Mouse (Mus musculus) forebrain, embryonic 16.5 days (tissue): ENCODE data around the gene Cops3. TPM values are rescaled to one million over a fixed set of nuclear protein-coding genes. Genes with fewer than 3 reads are reported as not detected.

ENCODE experiments used
- ATAC-seq: fragments of 200-750 bp; cut with Nextera tagmentation; 2 replicates; pipeline ENCODE4 v1.8.0; 2017; ENCODE audit warnings: mild to moderate bottlenecking, moderate library complexity
- H3K27ac ChIP-seq: fragments of 300-500 bp; sonication (generic); 2 replicates; pipeline ENCODE4 v1.5.1; 2014; ENCODE audit warnings: low read length, control low read depth
- H3K27me3 ChIP-seq: fragments of 300-500 bp; sonication (generic); replicated peaks from 2 replicates; pipeline ENCODE4 v1.6.1; 2014; ENCODE audit warnings: low read length; ENCODE audit not compliant: control insufficient read depth, insufficient read depth
- H3K36me3 ChIP-seq: fragments of 300-500 bp; sonication (generic); 2 replicates; pipeline ENCODE4 v1.6.1; 2014; ENCODE audit not compliant: control insufficient read depth, insufficient read depth
- H3K4me1 ChIP-seq: fragments of 300-500 bp; sonication (generic); replicated peaks from 2 replicates; pipeline ENCODE4 v1.6.1; 2014; ENCODE audit warnings: low read length; ENCODE audit not compliant: control insufficient read depth, insufficient read depth
- H3K4me2 ChIP-seq: fragments of 300-500 bp; sonication (generic); 2 replicates; pipeline ENCODE4 v1.6.1; 2014; ENCODE audit warnings: mild to moderate bottlenecking, low read length, control low read depth
- H3K4me3 ChIP-seq: fragments of 300-500 bp; sonication (generic); replicated peaks from 2 replicates; pipeline ENCODE4 v1.5.1; 2014; ENCODE audit warnings: mild to moderate bottlenecking, low read length, control low read depth
- H3K9ac ChIP-seq: fragments of 300-500 bp; sonication (generic); replicated peaks from 2 replicates; pipeline ENCODE4 v1.6.1; 2014; ENCODE audit warnings: low read depth, low read length, control low read depth
- H3K9me3 ChIP-seq: fragments of 300-500 bp; sonication (generic); 2 replicates; pipeline ENCODE4 v1.6.1; 2016; ENCODE audit warnings: low read length; ENCODE audit not compliant: control insufficient read depth
- WGBS: fragments of 180-500 bp; shearing (Covaris S2); extraction: QIAGEN DNeasy Blood & Tissue Kit; methylation state at CpG from one replicate; pipeline ENCODE4 v1.1.7; 2014; 5-methylcytosine and 5-hydroxymethylcytosine counted together
- polyA plus RNA-seq: library from polyadenylated mRNA; unstranded; fragments of >200 nt; fragmentation: Nextera tagmentation; extraction: Ambion mirVana; gene quantifications from 2 replicates; pipeline ENCODE4 v1.2.1, GENCODE M21; 2015

Gene Cops3
- polyA plus RNA-seq, 1 experiment from 2014 or later = 200 TPM

- Histone ChIP-seq H3K9me3 (no peaks in the 10 kb centered on the region), H3K27me3 (no peaks in the 10 kb centered on the region), H3K4me3 (peak overlapping the region; percentile 43), H3K36me3 (peaks cover 1% of the 10 kb centered on the region; the same call in 1 of the 2 replicates), H3K9ac (peak overlapping the region; percentile 28), H3K4me2 (peak overlapping the region; percentile 52), H3K27ac (no peak overlapping the region), H3K4me1 (peaks cover 6% of the 10 kb centered on the region; the same call in 1 of the 2 replicates)
- WGBS = 55% methylated on average over 15 of the region's 15 CpGs
- ATAC-seq = peak; percentile 11; the same call in 1 of the 2 replicates
These were observed 53.0 kb downstream of the Cops3 start for GRCm38 (mm10) chr11:59786444-59787198.

GRCm38 (mm10) chr11:59783591-59783990, 56.0 kb downstream of the Cops3 start:
- Histone ChIP-seq H3K9ac (no peak overlapping the region), H3K4me3 (no peak overlapping the region), H3K27me3 (no peaks in the 10 kb centered on the region), H3K9me3 (no peaks in the 10 kb centered on the region), H3K4me2 (no peak overlapping the region), H3K36me3 (peaks cover 5% of the 10 kb centered on the region; the same call in 1 of the 2 replicates), H3K4me1 (peaks cover 6% of the 10 kb centered on the region; the same call in 1 of the 2 replicates), H3K27ac (no peak overlapping the region)
- 89% methylated on average over 6 of the region's 6 CpGs for WGBS
- no peak for ATAC-seq

GRCm38 (mm10) chr11:59782091-59782590, 57.5 kb downstream of the Cops3 start:
- no peak overlapping the region for H3K27ac ChIP-seq
- 68% methylated on average over 7 of the region's 7 CpGs for WGBS
- ATAC-seq = no peak
- no peak overlapping the region for H3K4me2 ChIP-seq
- peaks cover 3% of the 10 kb centered on the region; the same call in 1 of the 2 replicates for H3K4me1 ChIP-seq
- no peak overlapping the region for H3K9ac ChIP-seq
- H3K9me3 ChIP-seq = no peaks in the 10 kb centered on the region
- H3K36me3 ChIP-seq = peaks cover 12% of the 10 kb centered on the region; the same call in 1 of the 2 replicates
- H3K4me3 ChIP-seq = no peak overlapping the region
- H3K27me3 ChIP-seq = no peaks in the 10 kb centered on the region

- no peak for ATAC-seq
- no peak overlapping the region for H3K27ac ChIP-seq
- WGBS = 93% methylated on average over 4 of the region's 4 CpGs
These were observed 59.4 kb downstream of the Cops3 start for GRCm38 (mm10) chr11:59780241-59780640.

GRCm38 (mm10) chr11:59779406-59779805, 60.2 kb downstream of the Cops3 start:
- H3K4me3 ChIP-seq = no peak overlapping the region
- WGBS = 90% methylated on average over 4 of the region's 4 CpGs
- H3K27me3 ChIP-seq = no peaks in the 10 kb centered on the region
- H3K9me3 ChIP-seq = no peaks in the 10 kb centered on the region
- peaks cover 27% of the 10 kb centered on the region for H3K36me3 ChIP-seq
- no peak overlapping the region for H3K27ac ChIP-seq
- H3K9ac ChIP-seq = no peak overlapping the region
- no peak for ATAC-seq
- H3K4me2 ChIP-seq = no peak overlapping the region
- no peaks in the 10 kb centered on the region for H3K4me1 ChIP-seq

More at GRCm38 (mm10) chr11:59780241-59780640, 59.4 kb downstream of the Cops3 start:
- Histone ChIP-seq H3K27me3 (no peaks in the 10 kb centered on the region), H3K4me1 (no peaks in the 10 kb centered on the region), H3K4me3 (no peak overlapping the region), H3K4me2 (no peak overlapping the region), H3K36me3 (peaks cover 24% of the 10 kb centered on the region), H3K9ac (no peak overlapping the region), H3K9me3 (no peaks in the 10 kb centered on the region)

- Histone ChIP-seq H3K4me2 (no peak overlapping the region), H3K4me3 (no peak overlapping the region), H3K27ac (no peak overlapping the region), H3K4me1 (no peaks in the 10 kb centered on the region), H3K9me3 (no peaks in the 10 kb centered on the region), H3K36me3 (peaks cover 32% of the 10 kb centered on the region), H3K9ac (no peak overlapping the region), H3K27me3 (no peaks in the 10 kb centered on the region)
- WGBS = 74% methylated on average over 1 of the region's 1 CpGs
- no peak for ATAC-seq
These were observed 60.8 kb downstream of the Cops3 start for GRCm38 (mm10) chr11:59778874-59779223.

- Histone ChIP-seq H3K27ac (no peak overlapping the region), H3K9me3 (no peaks in the 10 kb centered on the region), H3K27me3 (no peaks in the 10 kb centered on the region), H3K4me2 (no peak overlapping the region), H3K9ac (no peak overlapping the region), H3K36me3 (peaks cover 34% of the 10 kb centered on the region), H3K4me3 (no peak overlapping the region), H3K4me1 (no peaks in the 10 kb centered on the region)
- WGBS = 54% methylated on average over 9 of the region's 9 CpGs
- ATAC-seq = peak; percentile 45; the same call in 1 of the 2 replicates
These were observed 61.3 kb downstream of the Cops3 start for GRCm38 (mm10) chr11:59778181-59778873.

- Histone ChIP-seq H3K9ac (no peak overlapping the region), H3K4me3 (no peak overlapping the region), H3K4me2 (no peak overlapping the region), H3K4me1 (no peaks in the 10 kb centered on the region), H3K36me3 (peaks cover 39% of the 10 kb centered on the region), H3K27me3 (no peaks in the 10 kb centered on the region), H3K9me3 (no peaks in the 10 kb centered on the region), H3K27ac (no peak overlapping the region)
- 79% methylated on average over 5 of the region's 5 CpGs for WGBS
- ATAC-seq = no peak
These were observed 62.4 kb downstream of the Cops3 start for GRCm38 (mm10) chr11:59777259-59777658.

- ATAC-seq = no peak
- H3K4me1 ChIP-seq = no peaks in the 10 kb centered on the region
- no peak overlapping the region for H3K9ac ChIP-seq
- no peak overlapping the region for H3K4me3 ChIP-seq
- H3K9me3 ChIP-seq = no peaks in the 10 kb centered on the region
- H3K4me2 ChIP-seq = no peak overlapping the region
- peaks cover 47% of the 10 kb centered on the region for H3K36me3 ChIP-seq
- H3K27ac ChIP-seq = no peak overlapping the region
- WGBS = 87% methylated on average over 13 of the region's 13 CpGs
- no peaks in the 10 kb centered on the region for H3K27me3 ChIP-seq
These were observed 64.0 kb downstream of the Cops3 start for GRCm38 (mm10) chr11:59775435-59776148.
